Mouse (Mus musculus) neural tube, embryonic 12.5 days (tissue): ENCODE results near the gene Sh3glb1. TPM values are rescaled to one million over a fixed set of nuclear protein-coding genes. Genes with fewer than 3 reads are reported as not detected.

ENCODE experiments used
- ATAC-seq: fragments of 200-750 bp; cut with Nextera tagmentation; 2 replicates; pipeline ENCODE4 v1.8.0; 2017; ENCODE audit warnings: low read depth, mild to moderate bottlenecking, moderate TSS enrichment, moderate library complexity; ENCODE audit not compliant: low FRiP score
- H3K27ac ChIP-seq: fragments of 300-500 bp; sonication (generic); 2 replicates; pipeline ENCODE4 v1.5.1; 2016
- H3K27me3 ChIP-seq: fragments of 300-500 bp; sonication (generic); replicated peaks from 2 replicates; pipeline ENCODE4 v1.6.1; 2016; ENCODE audit warnings: mild to moderate bottlenecking
- H3K36me3 ChIP-seq: fragments of 300-500 bp; sonication (generic); 2 replicates; pipeline ENCODE4 v1.6.1; 2016; ENCODE audit warnings: mild to moderate bottlenecking
- H3K4me1 ChIP-seq: fragments of 300-500 bp; sonication (generic); 2 replicates; pipeline ENCODE4 v1.6.1; 2016
- H3K4me2 ChIP-seq: fragments of 300-500 bp; sonication (generic); replicated peaks from 2 replicates; pipeline ENCODE4 v1.6.1; 2016; ENCODE audit warnings: mild to moderate bottlenecking
- H3K4me3 ChIP-seq: fragments of 300-500 bp; sonication (generic); 2 replicates; pipeline ENCODE4 v1.5.1; 2016
- H3K9ac ChIP-seq: fragments of 300-500 bp; sonication (generic); 2 replicates; pipeline ENCODE4 v1.6.1; 2016; ENCODE audit warnings: mild to moderate bottlenecking
- H3K9me3 ChIP-seq: fragments of 300-500 bp; sonication (generic); 2 replicates; pipeline ENCODE4 v1.6.1; 2016; ENCODE audit warnings: mild to moderate bottlenecking
- WGBS: fragments of 180-500 bp; shearing (Covaris S2); methylation state at CpG from one replicate; pipeline ENCODE4 v1.1.7; 2016; 5-methylcytosine and 5-hydroxymethylcytosine counted together
- polyA plus RNA-seq: library from polyadenylated mRNA; unstranded; fragments of >200 nt; fragmentation: Nextera tagmentation; extraction: Ambion mirVana; gene quantifications from 2 replicates; pipeline ENCODE4 v1.2.1, GENCODE M21; 2016

Sh3glb1 gene
- polyA plus RNA-seq, 1 experiment from 2014 or later: 124 TPM

GRCm38 (mm10) chr3:144683136-144683814 lies 36.9 kb downstream of the Sh3glb1 start:
- no peak for ATAC-seq
- Histone ChIP-seq H3K4me1 (no peaks in the 10 kb centered on the region), H3K4me3 (no peak overlapping the region), H3K27ac (no peak overlapping the region), H3K27me3 (no peaks in the 10 kb centered on the region), H3K9me3 (no peaks in the 10 kb centered on the region), H3K4me2 (no peak overlapping the region), H3K9ac (no peak overlapping the region), H3K36me3 (peaks cover 8% of the 10 kb centered on the region)
- 94% methylated on average over 12 of the region's 12 CpGs for WGBS

GRCm38 (mm10) chr3:144681542-144681941 lies 38.6 kb downstream of the Sh3glb1 start:
- Histone ChIP-seq H3K36me3 (no peaks in the 10 kb centered on the region; the same call in 1 of the 2 replicates), H3K9me3 (no peaks in the 10 kb centered on the region), H3K27ac (no peak overlapping the region), H3K4me2 (no peak overlapping the region), H3K9ac (no peak overlapping the region), H3K4me3 (no peak overlapping the region), H3K27me3 (no peaks in the 10 kb centered on the region), H3K4me1 (no peaks in the 10 kb centered on the region)
- ATAC-seq: no peak
- 83% methylated on average over 5 of the region's 5 CpGs for WGBS

- Histone ChIP-seq H3K4me2 (no peak overlapping the region), H3K36me3 (no peaks in the 10 kb centered on the region), H3K27ac (no peak overlapping the region), H3K9me3 (no peaks in the 10 kb centered on the region), H3K4me3 (no peak overlapping the region), H3K9ac (no peak overlapping the region), H3K27me3 (no peaks in the 10 kb centered on the region), H3K4me1 (no peaks in the 10 kb centered on the region)
- 88% methylated on average over 8 of the region's 8 CpGs for WGBS
- no peak for ATAC-seq
These were observed 40.4 kb downstream of the Sh3glb1 start for GRCm38 (mm10) chr3:144679701-144680159.

- 82% methylated on average over 4 of the region's 4 CpGs for WGBS
- no peaks in the 10 kb centered on the region for H3K36me3 ChIP-seq
- no peak overlapping the region for H3K4me2 ChIP-seq
- H3K27ac ChIP-seq: no peak overlapping the region
- H3K4me3 ChIP-seq: no peak overlapping the region
- no peak overlapping the region for H3K9ac ChIP-seq
- no peaks in the 10 kb centered on the region for H3K27me3 ChIP-seq
- no peaks in the 10 kb centered on the region for H3K9me3 ChIP-seq
- ATAC-seq: no peak
- no peaks in the 10 kb centered on the region for H3K4me1 ChIP-seq
These were observed 41.0 kb downstream of the Sh3glb1 start for GRCm38 (mm10) chr3:144679137-144679536.

GRCm38 (mm10) chr3:144677751-144678150 lies 42.4 kb downstream of the Sh3glb1 start:
- Histone ChIP-seq H3K27me3 (no peaks in the 10 kb centered on the region), H3K36me3 (no peaks in the 10 kb centered on the region), H3K9ac (no peak overlapping the region), H3K27ac (no peak overlapping the region), H3K4me2 (no peak overlapping the region), H3K4me1 (no peaks in the 10 kb centered on the region), H3K9me3 (no peaks in the 10 kb centered on the region), H3K4me3 (no peak overlapping the region)
- ATAC-seq: no peak
- WGBS: 95% methylated on average over 6 of the region's 6 CpGs

GRCm38 (mm10) chr3:144676249-144676648 lies 43.9 kb downstream of the Sh3glb1 start:
- H3K9ac ChIP-seq: no peak overlapping the region
- H3K4me2 ChIP-seq: no peak overlapping the region
- 84% methylated on average over 9 of the region's 9 CpGs for WGBS
- H3K36me3 ChIP-seq: no peaks in the 10 kb centered on the region
- no peaks in the 10 kb centered on the region for H3K27me3 ChIP-seq
- ATAC-seq: no peak
- H3K4me1 ChIP-seq: no peaks in the 10 kb centered on the region
- no peak overlapping the region for H3K27ac ChIP-seq
- H3K9me3 ChIP-seq: no peaks in the 10 kb centered on the region
- H3K4me3 ChIP-seq: no peak overlapping the region

- H3K4me1 ChIP-seq: peaks cover 11% of the 10 kb centered on the region; the same call in 1 of the 2 replicates
- H3K36me3 ChIP-seq: no peaks in the 10 kb centered on the region
- H3K27me3 ChIP-seq: no peaks in the 10 kb centered on the region
- ATAC-seq: no peak
- no peak overlapping the region for H3K9ac ChIP-seq
- H3K4me3 ChIP-seq: no peak overlapping the region
- 72% methylated on average over 8 of the region's 8 CpGs for WGBS
- H3K27ac ChIP-seq: no peak overlapping the region
- H3K4me2 ChIP-seq: no peak overlapping the region
- no peaks in the 10 kb centered on the region for H3K9me3 ChIP-seq
These were observed 48.1 kb downstream of the Sh3glb1 start for GRCm38 (mm10) chr3:144672016-144672415.

GRCm38 (mm10) chr3:144669944-144670874 lies 49.9 kb downstream of the Sh3glb1 start:
- H3K4me3 ChIP-seq: no peak overlapping the region
- H3K9ac ChIP-seq: no peak overlapping the region
- H3K36me3 ChIP-seq: no peaks in the 10 kb centered on the region
- ATAC-seq: no peak
- WGBS: 64% methylated on average over 14 of the region's 14 CpGs
- no peaks in the 10 kb centered on the region for H3K9me3 ChIP-seq
- H3K4me2 ChIP-seq: no peak overlapping the region
- no peak overlapping the region for H3K27ac ChIP-seq
- H3K4me1 ChIP-seq: peaks cover 11% of the 10 kb centered on the region; the same call in 1 of the 2 replicates
- H3K27me3 ChIP-seq: no peaks in the 10 kb centered on the region

GRCm38 (mm10) chr3:144669457-144669864 lies 50.7 kb downstream of the Sh3glb1 start:
- Histone ChIP-seq H3K27ac (no peak overlapping the region), H3K36me3 (no peaks in the 10 kb centered on the region), H3K4me3 (no peak overlapping the region), H3K9ac (no peak overlapping the region), H3K27me3 (no peaks in the 10 kb centered on the region), H3K4me2 (no peak overlapping the region), H3K4me1 (peaks cover 14% of the 10 kb centered on the region), H3K9me3 (no peaks in the 10 kb centered on the region)
- WGBS: 56% methylated on average over 11 of the region's 11 CpGs
- ATAC-seq: no peak

GRCm38 (mm10) chr3:144668949-144669348 lies 51.2 kb downstream of the Sh3glb1 start:
- ATAC-seq: no peak
- Histone ChIP-seq H3K9ac (no peak overlapping the region), H3K9me3 (no peaks in the 10 kb centered on the region), H3K27me3 (no peaks in the 10 kb centered on the region), H3K36me3 (no peaks in the 10 kb centered on the region), H3K4me3 (no peak overlapping the region), H3K27ac (no peak overlapping the region), H3K4me1 (peaks cover 14% of the 10 kb centered on the region), H3K4me2 (no peak overlapping the region)
- 33% methylated on average over 2 of the region's 2 CpGs for WGBS

GRCm38 (mm10) chr3:144668039-144668438 lies 52.1 kb downstream of the Sh3glb1 start:
- H3K9me3 ChIP-seq: no peaks in the 10 kb centered on the region
- WGBS: 90% methylated on average over 9 of the region's 9 CpGs
- no peaks in the 10 kb centered on the region for H3K27me3 ChIP-seq
- peaks cover 14% of the 10 kb centered on the region for H3K4me1 ChIP-seq
- no peak overlapping the region for H3K9ac ChIP-seq
- no peaks in the 10 kb centered on the region for H3K36me3 ChIP-seq
- H3K27ac ChIP-seq: no peak overlapping the region
- H3K4me2 ChIP-seq: no peak overlapping the region
- no peak for ATAC-seq
- no peak overlapping the region for H3K4me3 ChIP-seq
